Mouse (Mus musculus): ENCODE data around the gene Sstr5. TPM values are rescaled to one million over a fixed set of nuclear protein-coding genes. Genes with fewer than 3 reads are reported as not detected.

Gene Sstr5
- 0.15 TPM in 2 replicates for polyA plus RNA-seq (2012; rRNA removed)

GRCm38 (mm10) chr17:25497013-25497412, at the start of gene Sstr5:
Gene Sstr5, minus strand, starts transcription at chr17:25497288.

GRCm38 (mm10) chr17:25454272-25454671, 42.8 kb downstream of the Sstr5 start, which contains the start of gene Tekt4:
Gene Tekt4, plus strand, starts transcription at chr17:25454615.

Other genes starting within 250 kb of the Sstr5 start
- 13.0 and 13.9 TPM in 2 replicates for gene Baiap3, start 240.9 kb downstream of the Sstr5 start, polyA plus RNA-seq (2012; rRNA removed)
- 519 and 596 TPM in 2 replicates for gene Ube2i, start 222.7 kb downstream of the Sstr5 start, polyA plus RNA-seq (2012; rRNA removed)
- 0.34 TPM in 1 of 2 replicates, not detected in the other for gene Prss34, start 198.9 kb downstream of the Sstr5 start, polyA plus RNA-seq (2012; rRNA removed)
- gene Prss28, start 188.6 kb downstream of the Sstr5 start, polyA plus RNA-seq (2012; rRNA removed): not detected in 2 replicates
- not detected in 2 replicates for gene Prss29, start 178.6 kb downstream of the Sstr5 start, polyA plus RNA-seq (2012; rRNA removed)
- 0.11 TPM in 1 of 2 replicates, not detected in the other for gene Tpsab1, start 151.7 kb downstream of the Sstr5 start, polyA plus RNA-seq (2012; rRNA removed)
- gene Tpsb2, start 131.0 kb downstream of the Sstr5 start, polyA plus RNA-seq (2012; rRNA removed): 0.64 and 1.6 TPM in 2 replicates
- gene Tpsg1, start 128.0 kb downstream of the Sstr5 start, polyA plus RNA-seq (2012; rRNA removed): 0.21 and 0.76 TPM in 2 replicates
- gene Cacna1h, start 63.5 kb downstream of the Sstr5 start, polyA plus RNA-seq (2012; rRNA removed): 101 TPM in 2 replicates
- 1.1 and 1.5 TPM in 2 replicates for gene Tekt4, start 42.7 kb downstream of the Sstr5 start, polyA plus RNA-seq (2012; rRNA removed)
- gene Sox8, start 73.4 kb upstream of the Sstr5 start, polyA plus RNA-seq (2012; rRNA removed): 11.4 and 14.6 TPM in 2 replicates
- 10.7 and 12.7 TPM in 2 replicates for gene Lmf1, start 81.8 kb upstream of the Sstr5 start, polyA plus RNA-seq (2012; rRNA removed)
- 1.1 and 2.1 TPM in 2 replicates for gene Gng13, start 219.9 kb upstream of the Sstr5 start, polyA plus RNA-seq (2012; rRNA removed)
- 16.3 and 17.3 TPM in 2 replicates for gene Chtf18, start 230.1 kb upstream of the Sstr5 start, polyA plus RNA-seq (2012; rRNA removed)
- 44.1 and 45.9 TPM in 2 replicates for gene Rpusd1, start 230.4 kb upstream of the Sstr5 start, polyA plus RNA-seq (2012; rRNA removed)
- gene Mslnl, start 238.8 kb upstream of the Sstr5 start, polyA plus RNA-seq (2012; rRNA removed): 0.11 and 0.15 TPM in 2 replicates

Data from central nervous system, embryonic 14 days (tissue).